Mouse (Mus musculus) layer of hippocampus, postnatal 25 days (tissue): ENCODE measurements at regions not wholly inside any gene's neighbourhood (a gene's known extent, or its start where the extent isn't known, plus 50 kb on each side); places are given as distances from the start of the nearest gene placed in this dataset.
"Not testable (repeated sequence)": the region's sequence is repeated elsewhere in the genome, so short reads cannot be mapped to it uniquely, and the experiment has no call there.

Experiments used
- DNase-seq, 2 experiments: peaks; one replicate each; pipeline ENCODE4 v3.0.0; 2022; ENCODE audit warnings: mixed read lengths in 2 of 2, low spot score in 1 of 2; ENCODE audit errors: extremely low spot score in 1 of 2

- peak; percentile 60 to 73 for DNase-seq
Measured at GRCm38 (mm10) chrX:50604995-50605394, 176.7 kb upstream of the Olfr1324 start.

GRCm38 (mm10) chrX:50602881-50603280, 174.6 kb upstream of the Olfr1324 start:
- peak; percentile 87 to 95 for DNase-seq

- DNase-seq = peak; percentile 54 to 63
Measured at GRCm38 (mm10) chrX:50602461-50602875, 174.2 kb upstream of the Olfr1324 start.

- peak; percentile 70 to 83 for DNase-seq
Measured at GRCm38 (mm10) chrX:50600262-50600661, 172.0 kb upstream of the Olfr1324 start.

- peak; percentile 54 to 74 for DNase-seq
Measured at GRCm38 (mm10) chrX:50599780-50600179, 171.5 kb upstream of the Olfr1324 start.

GRCm38 (mm10) chrX:50597626-50598025, 169.3 kb upstream of the Olfr1324 start:
- DNase-seq = peak in 1 of 2 experiments; percentile 51

GRCm38 (mm10) chrX:50597105-50597504, 168.8 kb upstream of the Olfr1324 start:
- peak; percentile 76 to 77 for DNase-seq

- DNase-seq = peak in 1 of 2 experiments; percentile 49
Measured at GRCm38 (mm10) chrX:50594976-50595375, 166.7 kb upstream of the Olfr1324 start.

GRCm38 (mm10) chrX:50591477-50591876, 163.2 kb upstream of the Olfr1324 start:
- DNase-seq = peak; percentile 47 to 57

- peak; percentile 77 for DNase-seq
Measured at GRCm38 (mm10) chrX:50590673-50591341, 162.5 kb upstream of the Olfr1324 start.

GRCm38 (mm10) chrX:50588892-50589291, 160.6 kb upstream of the Olfr1324 start:
- DNase-seq = no peak

GRCm38 (mm10) chrX:50583741-50584580, 155.7 kb upstream of the Olfr1324 start:
- DNase-seq = peak; percentile 59 to 67

- peak; percentile 69 to 73 for DNase-seq
Measured at GRCm38 (mm10) chrX:50580200-50580599, 151.9 kb upstream of the Olfr1324 start.

GRCm38 (mm10) chrX:50576824-50577223, 148.5 kb upstream of the Olfr1324 start:
- DNase-seq = peak; percentile 88 to 89

- DNase-seq = peak; percentile 77 to 87
Measured at GRCm38 (mm10) chrX:50572191-50573095, 144.1 kb upstream of the Olfr1324 start.

GRCm38 (mm10) chrX:50569087-50569486, 140.8 kb upstream of the Olfr1324 start:
- peak; percentile 78 to 87 for DNase-seq

GRCm38 (mm10) chrX:50566345-50566744, 138.0 kb upstream of the Olfr1324 start:
- DNase-seq = peak; percentile 88 to 89

GRCm38 (mm10) chrX:50565031-50565430, 136.7 kb upstream of the Olfr1324 start:
- not testable (repeated sequence) for DNase-seq

- peak in 1 of 2 experiments; percentile 48 for DNase-seq
Measured at GRCm38 (mm10) chrX:50560915-50561314, 132.6 kb upstream of the Olfr1324 start.

- peak in 1 of 2 experiments; percentile 24 for DNase-seq
Measured at GRCm38 (mm10) chrX:50550297-50550696, 122.0 kb upstream of the Olfr1324 start.
